Mouse (Mus musculus): ENCODE measurements around the gene Actr3b.
"Not testable (repeated sequence)": the region's sequence is repeated elsewhere in the genome, so short reads cannot be mapped to it uniquely, and the experiment has no call there.

DNA sequence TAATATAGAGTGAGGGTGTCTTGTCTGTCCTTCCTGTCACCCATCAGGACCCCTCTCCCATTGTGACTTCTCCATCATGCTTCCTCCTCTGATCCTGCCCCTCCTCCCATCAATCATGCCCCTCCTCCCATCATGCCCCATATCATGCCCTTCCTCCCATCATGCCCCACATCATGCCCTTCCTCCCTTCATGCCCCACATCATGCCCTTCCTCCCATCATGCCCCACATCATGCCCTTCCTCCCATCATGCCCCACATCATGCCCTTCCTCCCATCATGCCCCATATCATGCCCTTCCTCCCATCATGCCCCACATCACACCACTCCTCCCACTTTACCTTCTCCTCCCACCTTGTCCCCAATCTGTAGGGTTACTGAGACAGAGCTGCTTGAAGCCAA lies 116.1 kb downstream of the Actr3b start:
- TF ChIP-seq MYOD1 (IDR thresholded peaks at IDR 0.05; ENCODE audit: control insufficient read depth in 1 of 3, insufficient read length in 2 of 3, low read depth in 2 of 3); POLR2A (IDR thresholded peaks at IDR 0.05; ENCODE audit: insufficient read length, low read depth); USF1 (IDR thresholded peaks at IDR 0.05; ENCODE audit: low read depth); E2F4 (IDR thresholded peaks at IDR 0.05; ENCODE audit: insufficient read depth); MAX (IDR thresholded peaks at IDR 0.05; ENCODE audit: low read depth); SRF (IDR thresholded peaks at IDR 0.05; ENCODE audit: control insufficient read depth, insufficient read length, low read depth): not testable (repeated sequence)

Data from myocyte (in vitro differentiated cells).